Mouse (Mus musculus): ENCODE results near the gene Cyth1. TPM values are rescaled to one million over a fixed set of nuclear protein-coding genes. Genes with fewer than 3 reads are reported as not detected.
A peak's percentile ranks its signal among the peaks of the same experiment; 100 is the strongest.

The Cyth1 gene
- total and polyA plus RNA-seq, 3 experiments = 49.7 to 108 (median 79.7) TPM

- in situ Hi-C loops (cut with MboI; ENCODE audit: low pct_ligation_motif_present, low pct_unique_long_range_greater_than_20kb, low sequenced_read_pairs) (no loop called here), dilution Hi-C loops (cut with MboI; ENCODE audit: extremely low pct_ligation_motif_present, extremely low pct_unique_long_range_greater_than_20kb, low sequenced_read_pairs) (no loop called here)
- Histone ChIP-seq H3K4me2 (ENCODE audit: insufficient read depth, low read depth, poor library complexity, severe bottlenecking) (no peak overlapping the region), H3K27ac (ENCODE audit: insufficient read depth, low read depth) (no peak overlapping the region), H3K4me1 (ENCODE audit: control insufficient read depth in 1 of 2, insufficient read depth in 2 of 2) (no peaks in the 10 kb centered on the region), H3K9me3 (replicated peaks; ENCODE audit: low read length) (peaks cover 17% of the 10 kb centered on the region), H3K27me3 (replicated peaks) (peaks cover 81% of the 10 kb centered on the region), H3K9ac (ENCODE audit: insufficient read depth, low read depth) (no peak overlapping the region), H3K4me3 (replicated peaks in 1 of 3; ENCODE audit: low read depth in 2 of 3, low read length in 2 of 3, poor library complexity in 1 of 3) (no peak overlapping the region), H3K79me2 (replicated peaks; ENCODE audit: control insufficient read depth, extremely low read depth, insufficient read depth, poor library complexity, severe bottlenecking) (no peaks in the 10 kb centered on the region), H3K36me3 (replicated peaks in 1 of 2; ENCODE audit: control insufficient read depth in 1 of 2, insufficient read depth in 1 of 2, low read length in 1 of 2) (no peaks in the 10 kb centered on the region)
- DNase-seq (ENCODE audit: extremely low read depth) = no peak
- no peak for TF ChIP-seq IRF4 (IDR thresholded peaks at IDR 0.05; ENCODE audit: low read depth, low read length)
- TF ChIP-seq UBTF (IDR thresholded peaks at IDR 0.05; ENCODE audit: low read depth, low read length) = no peak
Measured at GRCm38 (mm10) chr11:118095004-118095403, 153.4 kb downstream of the Cyth1 start.

- Histone ChIP-seq H3K79me2 (replicated peaks; ENCODE audit: control insufficient read depth, extremely low read depth, insufficient read depth, poor library complexity, severe bottlenecking) (no peaks in the 10 kb centered on the region), H3K9ac (ENCODE audit: insufficient read depth, low read depth) (no peak overlapping the region), H3K4me1 (ENCODE audit: control insufficient read depth in 1 of 2, insufficient read depth in 2 of 2) (no peaks in the 10 kb centered on the region), H3K4me2 (ENCODE audit: insufficient read depth, low read depth, poor library complexity, severe bottlenecking) (no peak overlapping the region), H3K27me3 (replicated peaks) (peaks cover 82% of the 10 kb centered on the region), H3K27ac (ENCODE audit: insufficient read depth, low read depth) (no peak overlapping the region), H3K4me3 (replicated peaks in 1 of 3; ENCODE audit: low read depth in 2 of 3, low read length in 2 of 3, poor library complexity in 1 of 3) (no peak overlapping the region), H3K9me3 (replicated peaks; ENCODE audit: low read length) (peaks cover 18% of the 10 kb centered on the region), H3K36me3 (replicated peaks in 1 of 2; ENCODE audit: control insufficient read depth in 1 of 2, insufficient read depth in 1 of 2, low read length in 1 of 2) (no peaks in the 10 kb centered on the region)
- dilution Hi-C loops (cut with MboI; ENCODE audit: extremely low pct_ligation_motif_present, extremely low pct_unique_long_range_greater_than_20kb, low sequenced_read_pairs) = no loop called here
- DNase-seq (ENCODE audit: extremely low read depth) = peak; percentile 53
- in situ Hi-C loops (cut with MboI; ENCODE audit: low pct_ligation_motif_present, low pct_unique_long_range_greater_than_20kb, low sequenced_read_pairs) = loop anchor here (5.0 kb wide), 1 partner anchor 224 kb away; no protein-coding TSS in a partner anchor
- TF ChIP-seq TBP (conservative IDR thresholded peaks at IDR 0.05; ENCODE audit: low read depth, low read length) = no peak
- TF ChIP-seq SIN3A (IDR thresholded peaks at IDR 0.05; ENCODE audit: low read length) = no peak
- no peak for TF ChIP-seq CHD2 (IDR thresholded peaks at IDR 0.05; ENCODE audit: low read length)
- no peak for TF ChIP-seq E2F4 (IDR thresholded peaks at IDR 0.05; ENCODE audit: insufficient replicate concordance, low read depth, low read length)
- no peak for TF ChIP-seq ZMIZ1 (IDR thresholded peaks at IDR 0.05; ENCODE audit: low read depth, low read length)
- no peak for TF ChIP-seq UBTF (IDR thresholded peaks at IDR 0.05; ENCODE audit: low read depth, low read length)
- no peak for TF ChIP-seq NELFE (IDR thresholded peaks at IDR 0.05; ENCODE audit: low read depth, low read length)
- TF ChIP-seq GABPA (IDR thresholded peaks at IDR 0.05; ENCODE audit: insufficient replicate concordance, low read depth, low read length) = no peak
- no peak for TF ChIP-seq ZKSCAN1 (IDR thresholded peaks at IDR 0.05; ENCODE audit: borderline replicate concordance, low read depth, low read length)
- no peak for TF ChIP-seq MAFK (IDR thresholded peaks at IDR 0.05; ENCODE audit: insufficient replicate concordance, low read length)
- no peak for TF ChIP-seq BHLHE40 (IDR thresholded peaks at IDR 0.05; ENCODE audit: low read depth, low read length)
- no peak for TF ChIP-seq ETS1 (conservative IDR thresholded peaks at IDR 0.05; ENCODE audit: low read depth, low read length)
- TF ChIP-seq USF1 (IDR thresholded peaks at IDR 0.05; ENCODE audit: low read depth, low read length) = no peak
- no peak for TF ChIP-seq NRF1 (IDR thresholded peaks at IDR 0.05; ENCODE audit: low read depth, low read length)
- 0 out of 2 replicates have a peak, but pooled peaks have one; percentile 54 for TF ChIP-seq MYC (IDR thresholded peaks at IDR 0.05; ENCODE audit: low read depth, low read length)
- TF ChIP-seq ZNF384 (IDR thresholded peaks at IDR 0.05; ENCODE audit: low read depth, low read length) = no peak
- TF ChIP-seq TCF12 (IDR thresholded peaks at IDR 0.05; ENCODE audit: low read depth, low read length) = no peak
- TF ChIP-seq IRF4 (IDR thresholded peaks at IDR 0.05; ENCODE audit: low read depth, low read length) = no peak
- TF ChIP-seq PAX5 (IDR thresholded peaks at IDR 0.05; ENCODE audit: low read length) = no peak
- TF ChIP-seq RAD21 (IDR thresholded peaks at IDR 0.05; ENCODE audit: low read depth, low read length) = peak; percentile 67
- no peak for TF ChIP-seq ZC3H11A (IDR thresholded peaks at IDR 0.05; ENCODE audit: low read depth, low read length)
- no peak for TF ChIP-seq JUN (IDR thresholded peaks at IDR 0.05; ENCODE audit: insufficient read depth, low read depth, low read length)
- no peak for TF ChIP-seq POLR2A (IDR thresholded peaks at IDR 0.05; ENCODE audit: low read depth, low read length)
- no peak for TF ChIP-seq HCFC1 (IDR thresholded peaks at IDR 0.05; ENCODE audit: low read depth, low read length)
- no peak for TF ChIP-seq MAZ (IDR thresholded peaks at IDR 0.05; ENCODE audit: low read depth, low read length)
- TF ChIP-seq POLR2AphosphoS2 (IDR thresholded peaks at IDR 0.05; ENCODE audit: low read depth, low read length) = no peak
- no peak for TF ChIP-seq RCOR1 (conservative IDR thresholded peaks at IDR 0.05; ENCODE audit: low read depth, low read length)
- TF ChIP-seq MAX (IDR thresholded peaks at IDR 0.05; ENCODE audit: low read length) = peak; percentile 83
- no peak for TF ChIP-seq CHD1 (IDR thresholded peaks at IDR 0.05; ENCODE audit: low read depth, low read length)
- TF ChIP-seq JUND (conservative IDR thresholded peaks at IDR 0.05; ENCODE audit: low read depth, low read length) = no peak
- TF ChIP-seq MXI1 (IDR thresholded peaks at IDR 0.05; ENCODE audit: low read depth, low read length) = no peak
- TF ChIP-seq USF2 (conservative IDR thresholded peaks at IDR 0.05; ENCODE audit: low read depth, low read length) = no peak
- no peak for TF ChIP-seq EP300 (IDR thresholded peaks at IDR 0.05; ENCODE audit: low read length)
Measured at GRCm38 (mm10) chr11:118091002-118091670, 157.3 kb downstream of the Cyth1 start.
